27 mouse cellular contexts compared by ENCODE assay signal in the genomic region with DNA sequence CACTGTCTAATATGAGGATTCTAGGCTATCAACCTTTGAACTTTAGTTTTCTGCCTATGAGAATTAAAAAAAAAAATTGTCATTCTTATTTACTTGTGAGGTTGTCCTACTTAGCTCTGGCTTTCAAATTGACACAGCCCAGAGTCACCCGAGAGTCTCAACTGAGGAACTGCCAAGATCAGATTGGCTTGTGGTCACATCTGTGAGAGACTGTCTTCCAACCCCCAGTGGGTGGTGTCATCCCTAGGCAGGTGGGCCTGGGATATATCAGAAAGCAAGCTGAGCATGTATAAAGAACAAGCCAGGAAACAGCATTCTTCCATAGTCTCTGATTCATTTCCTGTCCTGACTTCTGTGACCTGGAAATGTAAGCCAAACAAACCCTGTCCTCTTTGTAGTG.
DNase-seq lines count a peak whose midpoint lies in the region; ATAC-seq and TF ChIP-seq lines count a peak whose summit lies in the region.
"Had no signal": no experiment of that assay in that cellular context is flagged by ENCODE, and none has a peak within 500 bp of the region (broad histone marks: within the 10 kb centered on the region; RNA-seq: fewer than 3 reads in every experiment).

No protein-coding gene starts in this region.

- H3ac ChIP-seq in myocyte (ENCODE audit: control insufficient read depth, insufficient read length), result no peak overlapping the region

- no peak for TF ChIP-seq CTCF in MEL (IDR thresholded peaks at IDR 0.05 in 2 of 3, conservative IDR thresholded peaks at IDR 0.05 in 1 of 3; ENCODE audit: control insufficient read depth in 1 of 3, insufficient read depth in 1 of 3, low read depth in 2 of 3, low read length in 3 of 3, poor library complexity in 1 of 3, severe bottlenecking in 1 of 3)

- no peaks in the 10 kb centered on the region for H3K27me3 ChIP-seq in intestine, embryonic 14.5 days (replicated peaks; ENCODE audit: control insufficient read depth, insufficient read depth, low read length)
- H3K27me3 ChIP-seq in intestine, embryonic 15.5 days (replicated peaks), result no peaks in the 10 kb centered on the region
- H3K27me3 ChIP-seq in MEL (ENCODE audit: control insufficient read depth in 1 of 2, insufficient read depth in 2 of 2, low read length in 2 of 2), result no peaks in the 10 kb centered on the region
- H3K27me3 ChIP-seq in myocyte (ENCODE audit: control insufficient read depth, insufficient read depth, insufficient read length), result no peaks in the 10 kb centered on the region
- no peaks in the 10 kb centered on the region for H3K27me3 ChIP-seq in liver, embryonic 12.5 days (replicated peaks)
- H3K27me3 ChIP-seq: CH12.LX; embryonic facial prominence, embryonic 13.5 days; embryonic facial prominence, embryonic 15.5 days; forebrain, embryonic 12.5 days; Patski had no signal

- no peak overlapping the region for H3K27ac ChIP-seq in intestine, embryonic 14.5 days (ENCODE audit: low read depth)
- no peak overlapping the region for H3K27ac ChIP-seq in intestine, embryonic 15.5 days
- H3K27ac ChIP-seq in MEL (ENCODE audit: control insufficient read depth, low read depth, low read length), result no peak overlapping the region
- no peak overlapping the region for H3K27ac ChIP-seq in liver, embryonic 12.5 days
- H3K27ac ChIP-seq: embryonic facial prominence, embryonic 13.5 days; embryonic facial prominence, embryonic 15.5 days; forebrain, embryonic 10.5 days; forebrain, embryonic 12.5 days had no signal

- WGBS in intestine, embryonic 14.5 days, result 71% methylated on average over 1 of the region's 1 CpGs
- WGBS in intestine, embryonic 15.5 days, result 70% methylated on average over 1 of the region's 1 CpGs
- 24% methylated on average over 1 of the region's 1 CpGs for WGBS in liver, embryonic 12.5 days (ENCODE audit: insufficient replicate concordance)

- H3K4me1 ChIP-seq in intestine, embryonic 14.5 days (replicated peaks; ENCODE audit: control insufficient read depth, insufficient read depth, low read length), result no peaks in the 10 kb centered on the region
- H3K4me1 ChIP-seq in intestine, embryonic 15.5 days (replicated peaks), result no peaks in the 10 kb centered on the region
- no peaks in the 10 kb centered on the region; a peak in 1 of 4 replicates for H3K4me1 ChIP-seq in MEL (ENCODE audit: control insufficient read depth in 1 of 2, insufficient read depth in 2 of 2, low read length in 2 of 2)
- H3K4me1 ChIP-seq in liver, embryonic 12.5 days, result no peaks in the 10 kb centered on the region
- H3K4me1 ChIP-seq: embryonic facial prominence, embryonic 13.5 days; embryonic facial prominence, embryonic 15.5 days had no signal

- H3K79me2 ChIP-seq in MEL (ENCODE audit: control insufficient read depth, insufficient read depth, low read length, poor library complexity) (no peaks in the 10 kb centered on the region), myocyte (ENCODE audit: control insufficient read depth, insufficient read depth) (no peaks in the 10 kb centered on the region)

- TF ChIP-seq RAD21 in MEL (IDR thresholded peaks at IDR 0.05; ENCODE audit: low read depth, low read length), result no peak

- H3K36me3 ChIP-seq in intestine, embryonic 14.5 days (ENCODE audit: control insufficient read depth, insufficient read depth, low read length), result no peaks in the 10 kb centered on the region
- no peaks in the 10 kb centered on the region for H3K36me3 ChIP-seq in intestine, embryonic 15.5 days
- H3K36me3 ChIP-seq in MEL (ENCODE audit: control insufficient read depth in 1 of 2, insufficient read depth in 2 of 2, low read length in 2 of 2), result no peaks in the 10 kb centered on the region
- H3K36me3 ChIP-seq in myocyte (ENCODE audit: control insufficient read depth, insufficient read depth), result no peaks in the 10 kb centered on the region
- no peaks in the 10 kb centered on the region for H3K36me3 ChIP-seq in liver, embryonic 12.5 days
- H3K36me3 ChIP-seq: embryonic facial prominence, embryonic 13.5 days; embryonic facial prominence, embryonic 15.5 days; forebrain, embryonic 12.5 days; G1E had no signal

- no peak overlapping the region for H3K9ac ChIP-seq in intestine, embryonic 14.5 days (ENCODE audit: low read length)
- no peak overlapping the region for H3K9ac ChIP-seq in intestine, embryonic 15.5 days
- no peak overlapping the region for H3K9ac ChIP-seq in MEL (ENCODE audit: control insufficient read depth, low read depth, low read length, poor library complexity, severe bottlenecking)
- no peak overlapping the region for H3K9ac ChIP-seq in liver, embryonic 12.5 days
- H3K9ac ChIP-seq: embryonic facial prominence, embryonic 13.5 days; embryonic facial prominence, embryonic 15.5 days; forebrain, embryonic 12.5 days had no signal

- H3K9me3 ChIP-seq in intestine, embryonic 14.5 days (ENCODE audit: control insufficient read depth, low read length), result no peaks in the 10 kb centered on the region
- H3K9me3 ChIP-seq in intestine, embryonic 15.5 days, result no peaks in the 10 kb centered on the region
- no peaks in the 10 kb centered on the region for H3K9me3 ChIP-seq in MEL (replicated peaks; ENCODE audit: insufficient read depth, low read length)
- H3K9me3 ChIP-seq in liver, embryonic 12.5 days (replicated peaks), result no peaks in the 10 kb centered on the region
- H3K9me3 ChIP-seq: embryonic facial prominence, embryonic 13.5 days; embryonic facial prominence, embryonic 15.5 days; G1E had no signal

- H3K4me2 ChIP-seq in intestine, embryonic 14.5 days (ENCODE audit: low read length), result no peak overlapping the region
- H3K4me2 ChIP-seq in intestine, embryonic 15.5 days (replicated peaks), result no peak overlapping the region
- H3K4me2 ChIP-seq in myocyte (ENCODE audit: low read depth), result no peak overlapping the region
- H3K4me2 ChIP-seq in liver, embryonic 12.5 days, result no peak overlapping the region
- H3K4me2 ChIP-seq: embryonic facial prominence, embryonic 13.5 days; embryonic facial prominence, embryonic 15.5 days; forebrain, embryonic 12.5 days had no signal

- DNase-seq in intestine, embryonic 14.5 days (ENCODE audit: low spot score), result peak; percentile 20
- peak; percentile 58 for DNase-seq in MEL (ENCODE audit: low read depth, low spot score)
- DNase-seq: adrenal gland, adult 8-10 months; adrenal gland, postnatal 14 days; adrenal gland, postnatal 36 days; B cell, adult 2 months; cerebellum, adult 11-12 months; cerebellum, adult 2 months; cerebellum, adult 9-10 months; cerebellum, postnatal 10 days; cerebellum, postnatal 25 days; embryo, embryonic 11 days had no signal

- TF ChIP-seq POLR2A in MEL (IDR thresholded peaks at IDR 0.05; ENCODE audit: control insufficient read depth in 1 of 2, insufficient read depth in 1 of 2, low read depth in 1 of 2, low read length in 2 of 2, poor library complexity in 1 of 2), result no peak
- TF ChIP-seq POLR2A in myocyte (IDR thresholded peaks at IDR 0.05; ENCODE audit: insufficient read length, low read depth), result no peak

- no peak overlapping the region for H3K4me3 ChIP-seq in intestine, embryonic 14.5 days (ENCODE audit: low read depth, low read length)
- H3K4me3 ChIP-seq in intestine, embryonic 15.5 days (replicated peaks), result no peak overlapping the region
- H3K4me3 ChIP-seq in MEL (ENCODE audit: control insufficient read depth in 1 of 2, insufficient read depth in 1 of 2, low read depth in 2 of 2, low read length in 2 of 2) (no peak overlapping the region), myocyte (no peak overlapping the region)
- H3K4me3 ChIP-seq in liver, embryonic 12.5 days, result no peak overlapping the region
- H3K4me3 ChIP-seq: embryonic facial prominence, embryonic 13.5 days; embryonic facial prominence, embryonic 15.5 days; erythroblast, embryonic 14.5 days; forebrain, embryonic 10.5 days; forebrain, embryonic 12.5 days had no signal

- no peak for TF ChIP-seq EP300 in MEL (IDR thresholded peaks at IDR 0.05; ENCODE audit: low read depth in 1 of 2, low read length in 2 of 2)

- ATAC-seq in intestine, embryonic 14.5 days (replicated peaks; ENCODE audit: low FRiP score, low TSS enrichment, low read depth), result no peak
- no peak for ATAC-seq in intestine, embryonic 15.5 days
- ATAC-seq in liver, embryonic 12.5 days, result no peak
- ATAC-seq: activated CD4-positive, CD25-positive, alpha-beta regulatory T cell, adult 4 months; CD4-positive, CD25-positive, alpha-beta regulatory T cell, adult 4 months; forebrain, embryonic 14.5 days; forebrain, embryonic 16.5 days; Patski had no signal

TF ChIP-seq in MEL, 35 proteins besides CTCF, POLR2A, EP300 and RAD21 (continues in another document):
- TF ChIP-seq ELF1 (IDR thresholded peaks at IDR 0.05; ENCODE audit: low read depth, low read length), result no peak
- TF ChIP-seq ZMIZ1 (IDR thresholded peaks at IDR 0.05; ENCODE audit: low read depth, low read length), result no peak
- no peak for TF ChIP-seq KAT2A (conservative IDR thresholded peaks at IDR 0.05; ENCODE audit: low read depth, low read length)
- TF ChIP-seq USF2 (IDR thresholded peaks at IDR 0.05; ENCODE audit: borderline replicate concordance in 1 of 2, insufficient read depth in 1 of 2, low read depth in 1 of 2, low read length in 2 of 2), result no peak
- TF ChIP-seq POLR2AphosphoS2 (IDR thresholded peaks at IDR 0.05; ENCODE audit: low read length), result no peak
- TF ChIP-seq TBP (IDR thresholded peaks at IDR 0.05; ENCODE audit: low read depth, low read length), result no peak
- TF ChIP-seq ZNF384 (IDR thresholded peaks at IDR 0.05; ENCODE audit: low read depth, low read length), result no peak
- no peak for TF ChIP-seq MEF2A (IDR thresholded peaks at IDR 0.05; ENCODE audit: extremely low read depth, insufficient replicate concordance, low read depth, low read length, poor library complexity, severe bottlenecking)
- TF ChIP-seq POLR2AphosphoS5 (IDR thresholded peaks at IDR 0.05; ENCODE audit: borderline replicate concordance, low read depth, low read length), result no peak
- no peak for TF ChIP-seq HCFC1 (IDR thresholded peaks at IDR 0.05; ENCODE audit: low read depth, low read length)

TF ChIP-seq in myocyte, 11 proteins besides CTCF, POLR2A, EP300 and RAD21:
- no peak for TF ChIP-seq E2F4 (IDR thresholded peaks at IDR 0.05; ENCODE audit: insufficient read depth)
- TF ChIP-seq CEBPB (IDR thresholded peaks at IDR 0.05; ENCODE audit: insufficient read depth, poor library complexity, severe bottlenecking), result no peak
- no peak for TF ChIP-seq SRF (IDR thresholded peaks at IDR 0.05; ENCODE audit: control insufficient read depth, insufficient read length, low read depth)
- TF ChIP-seq TCF3 (IDR thresholded peaks at IDR 0.05; ENCODE audit: insufficient read length, low read depth), result no peak
- TF ChIP-seq TCF12 (IDR thresholded peaks at IDR 0.05; ENCODE audit: insufficient read depth, poor library complexity, severe bottlenecking), result no peak
- no peak for TF ChIP-seq REST (IDR thresholded peaks at IDR 0.05; ENCODE audit: insufficient read depth, insufficient read length)
- peak; percentile 18 for TF ChIP-seq POLR2AphosphoS2 (IDR thresholded peaks at IDR 0.05; ENCODE audit: insufficient read length, low read depth)
- TF ChIP-seq MYOD1 (IDR thresholded peaks at IDR 0.05; ENCODE audit: control insufficient read depth in 1 of 3, insufficient read length in 2 of 3, low read depth in 2 of 3), result peak in 2 of 3 experiments; percentile 8 to 66
- peak in 1 of 3 experiments; percentile 11 for TF ChIP-seq MYOG (IDR thresholded peaks at IDR 0.05; ENCODE audit: control insufficient read depth in 1 of 3, insufficient read depth in 1 of 3, insufficient read length in 2 of 3, low read depth in 2 of 3)
